ENCODE assay signal across 8 mouse cellular contexts in genomic region chr5:148310790-148311189, GRCm38 (mm10).
DNase-seq lines count a peak whose midpoint lies in the region; ATAC-seq and TF ChIP-seq lines count a peak whose summit lies in the region.

No protein-coding gene starts in this region.

- peak; percentile 12; the same call in 1 of the 2 replicates for TF ChIP-seq CTCF in midbrain, postnatal 0 days (IDR thresholded peaks at IDR 0.05)
- peak; percentile 44 for TF ChIP-seq CTCF in bone marrow macrophage, adult 2 months (IDR thresholded peaks at IDR 0.05; ENCODE audit: low read depth, low read length)
- peak; percentile 21; the same call in 1 of the 2 replicates for TF ChIP-seq CTCF in lung, embryonic 14.5 days (IDR thresholded peaks at IDR 0.05; ENCODE audit: low read depth)

- no peak overlapping the region for H3K4me3 ChIP-seq in midbrain, postnatal 0 days (ENCODE audit: low read depth, low read length)
- no peak overlapping the region for H3K4me3 ChIP-seq in midbrain, embryonic 14.5 days (replicated peaks; ENCODE audit: low read depth, low read length)
- peak overlapping the region; percentile 42 for H3K4me3 ChIP-seq in bone marrow macrophage, adult 2 months (ENCODE audit: insufficient read depth, low read length)
- no peak overlapping the region for H3K4me3 ChIP-seq in lung, embryonic 14.5 days (ENCODE audit: low read depth, low read length)
- no peak overlapping the region for H3K4me3 ChIP-seq in forebrain, embryonic 14.5 days (ENCODE audit: low read depth, low read length)
- no peak overlapping the region for H3K4me3 ChIP-seq in hindbrain, embryonic 12.5 days

- H3K4me1 ChIP-seq in midbrain, postnatal 0 days (ENCODE audit: insufficient read depth, low read length): no peaks in the 10 kb centered on the region
- no peaks in the 10 kb centered on the region for H3K4me1 ChIP-seq in midbrain, embryonic 14.5 days (ENCODE audit: control insufficient read depth, insufficient read depth, low read length)
- H3K4me1 ChIP-seq in bone marrow macrophage, adult 2 months (ENCODE audit: control insufficient read depth, insufficient read depth, low read length): peaks cover 4% of the 10 kb centered on the region; the same call in 1 of the 2 replicates
- no peaks in the 10 kb centered on the region for H3K4me1 ChIP-seq in lung, embryonic 14.5 days (ENCODE audit: insufficient read depth)
- no peaks in the 10 kb centered on the region for H3K4me1 ChIP-seq in forebrain, embryonic 14.5 days (ENCODE audit: control insufficient read depth, insufficient read depth, low read length)
- H3K4me1 ChIP-seq in hindbrain, embryonic 12.5 days: no peaks in the 10 kb centered on the region

- no peak for DNase-seq in midbrain, postnatal 0 days (ENCODE audit: low spot score)
- DNase-seq in midbrain, embryonic 14.5 days: no peak
- DNase-seq in lung, embryonic 14.5 days: peak; percentile 29
- peak; percentile 40 to 56 for DNase-seq in thymus, postnatal 10 days (ENCODE audit: low spot score in 2 of 2)
- DNase-seq in forebrain, embryonic 14.5 days (ENCODE audit: low spot score): no peak
- no peak for DNase-seq in embryo, embryonic 11 days

- no peak overlapping the region for H3K9ac ChIP-seq in midbrain, postnatal 0 days (replicated peaks; ENCODE audit: low read length, poor library complexity, severe bottlenecking)
- no peak overlapping the region for H3K9ac ChIP-seq in midbrain, embryonic 14.5 days (replicated peaks; ENCODE audit: low read length)
- H3K9ac ChIP-seq in lung, embryonic 14.5 days: no peak overlapping the region
- H3K9ac ChIP-seq in forebrain, embryonic 14.5 days (ENCODE audit: low read length): no peak overlapping the region
- H3K9ac ChIP-seq in hindbrain, embryonic 12.5 days: no peak overlapping the region

- peaks cover 23% of the 10 kb centered on the region for H3K36me3 ChIP-seq in midbrain, postnatal 0 days (ENCODE audit: insufficient read depth, low read length)
- 0 out of 2 replicates have a peak, but pooled peaks cover 6% of the 10 kb centered on the region for H3K36me3 ChIP-seq in midbrain, embryonic 14.5 days (ENCODE audit: control insufficient read depth, insufficient read depth, low read length)
- H3K36me3 ChIP-seq in lung, embryonic 14.5 days (ENCODE audit: insufficient read depth): no peaks in the 10 kb centered on the region
- no peaks in the 10 kb centered on the region for H3K36me3 ChIP-seq in forebrain, embryonic 14.5 days (ENCODE audit: control insufficient read depth, insufficient read depth, low read length)
- peaks cover 18% of the 10 kb centered on the region for H3K36me3 ChIP-seq in hindbrain, embryonic 12.5 days

- H3K4me2 ChIP-seq in midbrain, postnatal 0 days (ENCODE audit: low read depth, low read length, poor library complexity, severe bottlenecking): no peak overlapping the region
- no peak overlapping the region for H3K4me2 ChIP-seq in midbrain, embryonic 14.5 days (ENCODE audit: low read length)
- H3K4me2 ChIP-seq in lung, embryonic 14.5 days: no peak overlapping the region
- H3K4me2 ChIP-seq in forebrain, embryonic 14.5 days (ENCODE audit: low read length): no peak overlapping the region
- H3K4me2 ChIP-seq in hindbrain, embryonic 12.5 days (replicated peaks): no peak overlapping the region

- 75% methylated on average over 10 of the region's 10 CpGs for WGBS in midbrain, postnatal 0 days
- 81% methylated on average over 10 of the region's 10 CpGs for WGBS in midbrain, embryonic 14.5 days
- WGBS in lung, embryonic 14.5 days: 59% methylated on average over 10 of the region's 10 CpGs
- WGBS in forebrain, embryonic 14.5 days: 76% methylated on average over 10 of the region's 10 CpGs
- 75% methylated on average over 10 of the region's 10 CpGs for WGBS in hindbrain, embryonic 12.5 days

- no peaks in the 10 kb centered on the region for H3K9me3 ChIP-seq in midbrain, postnatal 0 days (ENCODE audit: low read length)
- H3K9me3 ChIP-seq in midbrain, embryonic 14.5 days (ENCODE audit: control insufficient read depth, low read length): no peaks in the 10 kb centered on the region
- H3K9me3 ChIP-seq in lung, embryonic 14.5 days (ENCODE audit: low read depth, low read length): no peaks in the 10 kb centered on the region
- H3K9me3 ChIP-seq in forebrain, embryonic 14.5 days (replicated peaks; ENCODE audit: control insufficient read depth, low read length): no peaks in the 10 kb centered on the region
- H3K9me3 ChIP-seq in hindbrain, embryonic 12.5 days (replicated peaks): no peaks in the 10 kb centered on the region

- TF ChIP-seq POLR2A in bone marrow macrophage, adult 2 months (IDR thresholded peaks at IDR 0.05; ENCODE audit: borderline replicate concordance, low read depth, low read length): no peak

- H3K27me3 ChIP-seq in midbrain, postnatal 0 days (ENCODE audit: insufficient read depth, low read length): no peaks in the 10 kb centered on the region
- no peaks in the 10 kb centered on the region for H3K27me3 ChIP-seq in midbrain, embryonic 14.5 days (ENCODE audit: control insufficient read depth, insufficient read depth, low read length)
- H3K27me3 ChIP-seq in lung, embryonic 14.5 days (ENCODE audit: insufficient read depth, low read length): no peaks in the 10 kb centered on the region
- H3K27me3 ChIP-seq in forebrain, embryonic 14.5 days (replicated peaks; ENCODE audit: control insufficient read depth, insufficient read depth, low read length): no peaks in the 10 kb centered on the region
- H3K27me3 ChIP-seq in hindbrain, embryonic 12.5 days: no peaks in the 10 kb centered on the region

- no peak for ATAC-seq in midbrain, postnatal 0 days (ENCODE audit: low FRiP score)
- no peak for ATAC-seq in midbrain, embryonic 14.5 days (ENCODE audit: low FRiP score, low TSS enrichment)
- ATAC-seq in lung, embryonic 14.5 days (ENCODE audit: insufficient read depth): no peak
- ATAC-seq in forebrain, embryonic 14.5 days: no peak
- ATAC-seq in hindbrain, embryonic 12.5 days (ENCODE audit: low FRiP score): no peak

- no peak overlapping the region for H3K27ac ChIP-seq in midbrain, postnatal 0 days (ENCODE audit: low read depth, low read length)
- no peak overlapping the region for H3K27ac ChIP-seq in midbrain, embryonic 14.5 days (replicated peaks; ENCODE audit: low read depth, low read length)
- no peak overlapping the region for H3K27ac ChIP-seq in bone marrow macrophage, adult 2 months (ENCODE audit: insufficient read depth, low read depth, low read length)
- no peak overlapping the region for H3K27ac ChIP-seq in lung, embryonic 14.5 days (ENCODE audit: low read depth)
- H3K27ac ChIP-seq in forebrain, embryonic 14.5 days (ENCODE audit: low read depth, low read length): no peak overlapping the region
- no peak overlapping the region for H3K27ac ChIP-seq in hindbrain, embryonic 12.5 days

Comparison
In these comparisons a context has a peak if more than half of its experiments do, and no peak if none do; other contexts are left out.
1. DNase-seq: peak in lung, embryonic 14.5 days (single experiment) and thymus, postnatal 10 days (2 of 2); none in midbrain, postnatal 0 days (single experiment), midbrain, embryonic 14.5 days (single experiment), forebrain, embryonic 14.5 days (single experiment) and embryo, embryonic 11 days (single experiment).
2. Peak in every context shown above with its lines, with median percentiles within 50 percentile points of each other: CTCF ChIP-seq.